Mouse (Mus musculus): ENCODE data around the gene Agpat3.

DNA sequence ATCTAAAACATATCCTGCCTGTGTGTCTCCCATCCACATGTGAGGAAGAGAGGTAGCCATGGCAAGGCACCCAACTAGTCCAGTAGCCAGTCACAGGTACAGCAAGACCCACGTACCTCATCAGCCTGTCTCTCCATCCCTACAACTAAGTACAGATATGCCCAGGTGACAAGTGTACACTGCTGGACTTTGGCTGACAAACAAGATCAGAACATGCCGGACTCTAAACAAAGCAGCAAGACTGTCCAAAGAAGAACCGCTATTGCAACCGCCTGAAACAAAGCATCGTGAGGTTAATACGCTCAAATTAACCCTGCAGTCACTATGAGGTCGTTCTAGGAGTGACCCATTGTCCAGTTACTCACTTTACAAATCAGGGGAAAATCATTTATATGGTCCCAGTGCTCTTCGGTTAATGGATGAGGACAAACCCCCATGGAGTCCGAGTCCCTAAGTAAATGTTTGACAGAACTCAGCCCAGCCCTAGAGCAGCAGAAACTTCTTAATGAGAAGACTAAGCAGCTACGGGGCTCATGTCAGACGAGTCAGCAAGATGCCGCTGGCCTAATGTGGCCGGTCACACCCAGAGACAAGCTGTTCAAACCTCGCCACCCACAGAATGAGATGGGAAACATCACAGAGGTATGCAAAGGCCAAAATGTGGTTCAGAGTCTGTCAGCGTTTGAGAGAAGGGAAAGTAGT lies 2.7 kb downstream of the Agpat3 start:
- TF ChIP-seq POLR2A (IDR thresholded peaks at IDR 0.05; ENCODE audit: borderline replicate concordance, low read depth, low read length) (no peak), CTCF (IDR thresholded peaks at IDR 0.05; ENCODE audit: low read depth, low read length) (no peak)
